In the genomic region with DNA sequence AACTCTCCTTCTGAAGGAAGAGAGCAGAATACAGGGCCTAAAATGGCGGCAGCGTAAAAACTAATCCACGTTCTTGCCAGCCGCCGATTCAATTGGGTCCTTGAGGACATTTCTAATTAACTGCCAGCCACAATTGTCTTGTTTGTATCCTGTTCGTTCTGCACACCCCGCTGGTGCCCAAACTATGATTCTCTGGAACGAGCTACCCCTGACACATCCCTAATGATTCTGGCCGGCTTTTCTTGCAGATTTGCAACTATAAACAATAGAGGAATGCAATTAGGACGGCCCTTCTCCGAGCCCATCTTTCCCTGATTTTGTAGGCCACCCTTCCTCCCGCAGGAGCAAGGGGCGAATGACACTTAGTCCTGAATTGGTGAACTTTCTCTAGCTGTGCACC, we compare ENCODE assay signal across 23 mouse cellular contexts.
"Had no signal": no experiment of that assay in that cellular context is flagged by ENCODE, and none has a peak within 500 bp of the region (broad histone marks: within the 10 kb centered on the region; RNA-seq: fewer than 3 reads in every experiment).

No protein-coding gene starts in this region.

- H3K36me3 ChIP-seq: heart, embryonic 15.5 days; hindbrain, embryonic 13.5 days; hindbrain, embryonic 15.5 days; limb, embryonic 10.5 days; limb, embryonic 12.5 days; liver, embryonic 13.5 days had no signal

- H3K27ac ChIP-seq: heart, embryonic 13.5 days; heart, embryonic 15.5 days; hindbrain, embryonic 13.5 days; hindbrain, embryonic 15.5 days; hindbrain, postnatal 0 days; layer of hippocampus, adult 2 months; left cerebral cortex, adult 2 months; limb, embryonic 10.5 days; limb, embryonic 12.5 days; liver, embryonic 13.5 days had no signal

- DNase-seq: gastrocnemius, postnatal 14 days; gastrocnemius, postnatal 36 days; heart, adult 18-20 months; heart, postnatal 14 days; heart, postnatal 36 days; kidney, adult 8-10 months; kidney, postnatal 10 days; kidney, postnatal 25 days; kidney, postnatal 4 days; liver; liver, embryonic 13.5 days had no signal

- H3K4me2 ChIP-seq: heart, embryonic 11.5 days; heart, embryonic 13.5 days; heart, embryonic 15.5 days; hindbrain, embryonic 13.5 days; hindbrain, embryonic 15.5 days; limb, embryonic 12.5 days; liver, embryonic 11.5 days; liver, embryonic 13.5 days had no signal

- H3K27me3 ChIP-seq: heart, embryonic 13.5 days; heart, embryonic 15.5 days; hindbrain, embryonic 13.5 days; hindbrain, embryonic 15.5 days; limb, embryonic 12.5 days; liver, embryonic 13.5 days had no signal

- H3K9me3 ChIP-seq: heart, embryonic 15.5 days; hindbrain, embryonic 13.5 days; hindbrain, embryonic 15.5 days; limb, embryonic 10.5 days; liver, embryonic 13.5 days had no signal

- H3K4me1 ChIP-seq: heart, embryonic 13.5 days; heart, embryonic 15.5 days; hindbrain, embryonic 13.5 days; hindbrain, embryonic 15.5 days; limb, embryonic 10.5 days; limb, embryonic 12.5 days; liver, embryonic 13.5 days had no signal

- ATAC-seq: hindbrain, postnatal 0 days; intestine, postnatal 0 days had no signal

- H3K9ac ChIP-seq: heart, embryonic 13.5 days; heart, embryonic 15.5 days; hindbrain, embryonic 13.5 days; hindbrain, embryonic 15.5 days; limb, embryonic 12.5 days; liver, embryonic 13.5 days had no signal

- H3K4me3 ChIP-seq: heart, embryonic 13.5 days; heart, embryonic 15.5 days; hindbrain, embryonic 13.5 days; hindbrain, embryonic 15.5 days; layer of hippocampus, adult 2 months; left cerebral cortex, adult 2 months; limb, embryonic 10.5 days; limb, embryonic 12.5 days; liver, embryonic 13.5 days had no signal
